Mouse (Mus musculus) heart, postnatal 0 days (tissue): ENCODE measurements around the gene Megf11.

Source experiments
- CTCF ChIP-seq: IDR thresholded peaks from 2 replicates; pipeline ENCODE4 v1.5.1; 2016; ENCODE audit warnings: antibody characterized with exemption, control low read depth, low read depth
- EP300 ChIP-seq: IDR thresholded peaks from 2 replicates; pipeline ENCODE4 v1.6.1; 2016; ENCODE audit warnings: antibody characterized with exemption, low read depth

DNA sequence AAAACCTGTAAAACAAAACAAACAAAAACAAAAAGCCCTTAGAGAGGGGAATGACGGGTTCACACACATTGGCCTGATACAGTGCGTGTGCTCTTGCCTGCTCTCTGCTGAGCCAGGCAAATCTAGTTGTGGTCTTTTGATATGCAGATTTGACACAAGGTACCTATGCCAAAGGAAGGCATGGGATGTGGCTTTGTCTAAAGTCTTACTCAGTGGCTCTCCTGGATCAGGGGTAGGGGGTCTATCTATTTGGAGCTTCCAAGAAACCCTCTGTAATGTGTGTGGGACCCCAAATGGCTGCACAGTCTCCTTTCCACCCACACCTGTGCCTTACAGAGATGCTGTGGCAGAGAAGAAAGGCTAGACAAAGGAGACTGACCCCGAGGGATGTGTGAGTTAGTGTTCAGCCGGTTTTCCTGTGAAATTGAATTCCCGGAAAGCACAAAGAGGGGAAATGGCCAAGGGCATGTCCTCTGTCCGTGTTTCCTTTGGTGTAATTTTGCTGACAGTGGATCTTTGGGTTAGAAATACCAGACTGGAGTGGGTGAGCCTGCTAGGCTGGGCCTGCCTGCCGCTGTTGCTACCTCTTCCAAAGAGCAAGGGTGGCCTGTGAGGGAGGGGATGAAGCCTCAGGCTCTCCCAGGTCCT is 161.0 kb downstream of the Megf11 start:
- no peak for TF ChIP-seq CTCF
- TF ChIP-seq EP300: 0 out of 2 replicates have a peak, but pooled peaks have one; percentile 28
